Mouse (Mus musculus): ENCODE measurements around the gene Cntn5. TPM values are rescaled to one million over a fixed set of nuclear protein-coding genes. Genes with fewer than 3 reads are reported as not detected.

Gene Cntn5
- polyA plus RNA-seq, 1 experiment: not detected

DNA sequence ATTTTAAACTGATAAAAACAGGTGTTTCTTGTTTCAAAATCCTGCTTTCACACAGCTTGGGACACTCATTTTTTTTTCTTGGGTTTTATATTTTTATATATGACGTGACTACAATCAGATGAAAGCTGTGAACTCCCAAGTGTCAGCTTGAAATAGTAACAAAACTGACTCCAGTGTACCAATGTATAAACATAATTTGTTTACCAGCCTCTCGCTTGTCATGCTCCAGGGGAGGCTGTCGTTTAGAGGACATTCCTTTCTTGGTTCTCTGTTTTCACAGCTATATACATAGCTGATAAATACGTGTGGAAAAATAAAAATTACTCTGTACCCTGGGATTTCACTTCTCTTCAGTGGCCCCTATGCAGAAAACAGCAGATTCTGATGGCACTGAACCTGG, 556.4 kb downstream of the Cntn5 start:
- Histone ChIP-seq H3K36me3 (ENCODE audit: control insufficient read depth, insufficient read depth) (no peaks in the 10 kb centered on the region), H3K79me2 (ENCODE audit: control insufficient read depth, insufficient read depth) (no peaks in the 10 kb centered on the region), H3K79me3 (ENCODE audit: low read depth) (no peaks in the 10 kb centered on the region), H3K4me3 (ENCODE audit: insufficient read depth, poor library complexity, severe bottlenecking) (no peak overlapping the region), H3ac (ENCODE audit: control insufficient read depth, insufficient read length, low read depth) (no peak overlapping the region), H3K27me3 (ENCODE audit: control insufficient read depth, insufficient read depth, insufficient read length) (no peaks in the 10 kb centered on the region)
- TF ChIP-seq USF1 (IDR thresholded peaks at IDR 0.05; ENCODE audit: low read depth) (no peak), MYOD1 (IDR thresholded peaks at IDR 0.05; ENCODE audit: control insufficient read depth, insufficient read length, low read depth) (no peak), FOSL1 (IDR thresholded peaks at IDR 0.05; ENCODE audit: insufficient read depth, low read length, poor library complexity, severe bottlenecking) (no peak)

DNA sequence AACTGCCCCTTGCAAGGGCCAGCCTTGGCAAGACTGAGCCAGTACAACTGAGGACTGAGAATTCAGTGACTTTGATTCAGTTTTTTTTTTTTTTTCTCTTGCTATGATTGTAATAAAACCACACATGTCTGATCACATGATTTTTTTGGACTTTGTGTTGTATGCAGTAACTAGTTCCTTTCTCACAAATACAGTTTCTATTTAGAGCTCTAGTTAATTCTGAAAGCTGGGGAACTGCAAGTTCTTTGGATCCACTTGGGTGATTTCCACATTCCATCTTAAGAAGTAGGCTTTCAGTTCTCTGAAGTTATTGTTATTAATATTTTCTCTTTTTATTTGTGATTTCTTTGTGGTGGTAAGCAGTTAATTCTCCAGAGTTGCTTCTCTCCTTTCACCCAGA, 563.8 kb downstream of the Cntn5 start:
- TF ChIP-seq CTCF (IDR thresholded peaks at IDR 0.05; ENCODE audit: control insufficient read depth, insufficient read depth, insufficient read length): no peak
- TF ChIP-seq MYOD1 (IDR thresholded peaks at IDR 0.05; ENCODE audit: control insufficient read depth, insufficient read length, low read depth): no peak
- no peak for TF ChIP-seq USF1 (IDR thresholded peaks at IDR 0.05; ENCODE audit: low read depth)
- TF ChIP-seq MAX (IDR thresholded peaks at IDR 0.05): no peak
- no peak for TF ChIP-seq FOSL1 (IDR thresholded peaks at IDR 0.05; ENCODE audit: insufficient read depth, low read length, poor library complexity, severe bottlenecking)
- no peak for TF ChIP-seq CEBPB (IDR thresholded peaks at IDR 0.05; ENCODE audit: low read depth)
- TF ChIP-seq MYOG (IDR thresholded peaks at IDR 0.05; ENCODE audit: control insufficient read depth, extremely low read depth, insufficient read length): no peak
- Histone ChIP-seq H3K4me3 (ENCODE audit: insufficient read depth, poor library complexity, severe bottlenecking) (no peak overlapping the region), H3K79me2 (ENCODE audit: control insufficient read depth, insufficient read depth) (no peaks in the 10 kb centered on the region)

DNA sequence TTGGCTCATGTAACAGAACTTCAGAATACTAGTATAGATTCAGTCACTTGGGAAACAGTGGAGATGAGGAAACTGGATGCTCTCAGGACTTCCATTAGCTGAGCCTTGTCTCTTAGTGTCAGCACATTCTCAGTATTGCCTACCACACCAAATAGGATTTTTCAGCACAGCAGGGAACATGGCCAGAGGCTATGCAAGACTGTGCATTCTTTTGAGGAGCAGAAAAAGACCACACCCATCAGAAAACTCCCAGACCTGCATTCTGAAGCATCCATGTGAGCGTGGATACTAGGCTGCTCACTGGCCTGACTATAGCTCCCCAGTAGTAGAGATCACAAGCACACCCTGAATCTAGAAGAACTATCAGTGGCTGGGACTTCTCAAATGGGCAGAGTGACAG, 564.9 kb downstream of the Cntn5 start:
- Histone ChIP-seq H3K4me3 (ENCODE audit: insufficient read depth, poor library complexity, severe bottlenecking) (no peak overlapping the region), H3K27me3 (ENCODE audit: control insufficient read depth, insufficient read depth, insufficient read length) (no peaks in the 10 kb centered on the region), H3K79me3 (ENCODE audit: low read depth) (no peaks in the 10 kb centered on the region), H3K79me2 (ENCODE audit: control insufficient read depth, insufficient read depth) (no peaks in the 10 kb centered on the region), H3K36me3 (ENCODE audit: control insufficient read depth, insufficient read depth) (no peaks in the 10 kb centered on the region), H3ac (ENCODE audit: control insufficient read depth, insufficient read length, low read depth) (no peak overlapping the region)
- TF ChIP-seq CEBPB (IDR thresholded peaks at IDR 0.05; ENCODE audit: low read depth) (no peak), FOSL1 (IDR thresholded peaks at IDR 0.05; ENCODE audit: insufficient read depth, low read length, poor library complexity, severe bottlenecking) (no peak)

More for the DNA sequence above, 563.8 kb downstream of the Cntn5 start:
- Histone ChIP-seq H3ac (ENCODE audit: control insufficient read depth, insufficient read length, low read depth) (no peak overlapping the region), H3K36me3 (ENCODE audit: control insufficient read depth, insufficient read depth) (no peaks in the 10 kb centered on the region), H3K79me3 (ENCODE audit: low read depth) (no peaks in the 10 kb centered on the region), H3K27me3 (ENCODE audit: control insufficient read depth, insufficient read depth, insufficient read length) (no peaks in the 10 kb centered on the region)

DNA sequence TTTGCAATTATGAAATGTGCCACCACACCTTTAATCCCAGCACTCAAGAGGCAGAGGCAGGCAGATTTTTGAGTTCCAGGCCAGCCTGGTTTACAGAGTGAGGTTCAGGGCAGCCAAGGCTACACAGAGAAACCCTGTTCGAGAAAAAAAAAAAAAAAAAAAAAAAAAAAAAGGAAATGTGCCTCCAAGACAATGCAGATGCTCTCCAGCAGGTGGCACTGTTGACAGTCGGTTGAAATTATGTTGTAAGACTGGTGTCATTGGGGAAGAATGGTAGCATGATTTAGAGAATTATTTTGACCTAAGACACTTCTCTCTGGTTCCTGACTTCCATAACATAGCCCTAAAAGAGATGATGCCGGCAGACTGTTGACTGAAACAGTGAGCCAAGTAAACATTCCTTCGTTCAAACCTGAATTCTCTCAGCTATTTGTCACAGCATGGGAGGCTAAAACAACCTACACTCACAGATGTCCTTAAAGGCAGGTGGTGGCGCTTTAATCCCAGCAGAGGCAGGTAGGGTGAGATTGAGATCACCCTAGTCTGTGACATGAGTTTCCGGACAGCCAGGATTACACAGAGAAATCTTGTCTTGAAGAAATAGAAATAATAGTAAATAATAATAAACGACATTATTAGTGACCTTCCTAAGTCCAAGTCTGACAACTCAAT, 579.7 kb downstream of the Cntn5 start:
- no peaks in the 10 kb centered on the region for H3K79me3 ChIP-seq (ENCODE audit: low read depth)
- no peak overlapping the region for H3K4me3 ChIP-seq (ENCODE audit: insufficient read depth, poor library complexity, severe bottlenecking)
- TF ChIP-seq MAX (IDR thresholded peaks at IDR 0.05) (no peak), USF1 (IDR thresholded peaks at IDR 0.05; ENCODE audit: low read depth) (no peak), MYOD1 (IDR thresholded peaks at IDR 0.05; ENCODE audit: control insufficient read depth, insufficient read length, low read depth) (no peak), CEBPB (IDR thresholded peaks at IDR 0.05; ENCODE audit: low read depth) (no peak), MYOG (IDR thresholded peaks at IDR 0.05; ENCODE audit: control insufficient read depth, extremely low read depth, insufficient read length) (no peak), FOSL1 (IDR thresholded peaks at IDR 0.05; ENCODE audit: insufficient read depth, low read length, poor library complexity, severe bottlenecking) (no peak), CTCF (IDR thresholded peaks at IDR 0.05; ENCODE audit: control insufficient read depth, insufficient read depth, insufficient read length) (no peak)
- no peaks in the 10 kb centered on the region for H3K79me2 ChIP-seq (ENCODE audit: control insufficient read depth, insufficient read depth)
- no peak overlapping the region for H3ac ChIP-seq (ENCODE audit: control insufficient read depth, insufficient read length, low read depth)
- H3K27me3 ChIP-seq (ENCODE audit: control insufficient read depth, insufficient read depth, insufficient read length): no peaks in the 10 kb centered on the region
- no peaks in the 10 kb centered on the region for H3K36me3 ChIP-seq (ENCODE audit: control insufficient read depth, insufficient read depth)

DNA sequence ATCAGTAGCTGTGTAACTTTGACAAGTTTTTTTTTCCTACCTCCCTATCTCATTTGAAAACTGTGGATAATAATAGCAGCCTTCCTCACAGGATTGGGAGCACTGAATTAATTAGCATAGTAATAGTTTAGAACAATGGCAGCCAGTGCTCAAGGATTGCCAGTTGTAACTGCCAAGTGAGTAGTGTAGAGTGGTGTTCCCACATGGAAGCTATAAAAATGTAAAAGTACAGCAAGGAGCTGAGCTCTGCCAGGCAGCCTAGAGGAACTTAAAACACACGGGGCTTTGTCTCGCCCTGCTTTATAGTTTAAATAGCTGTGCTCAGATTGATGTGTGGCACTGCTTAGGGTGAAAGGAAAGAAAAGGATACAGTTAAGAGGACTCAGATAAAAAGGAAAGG, 635.2 kb downstream of the Cntn5 start:
- no peak overlapping the region for H3K4me3 ChIP-seq (ENCODE audit: insufficient read depth, poor library complexity, severe bottlenecking)
- no peak overlapping the region for H3ac ChIP-seq (ENCODE audit: control insufficient read depth, insufficient read length, low read depth)
- no peaks in the 10 kb centered on the region for H3K79me3 ChIP-seq (ENCODE audit: low read depth)
- no peaks in the 10 kb centered on the region for H3K79me2 ChIP-seq (ENCODE audit: control insufficient read depth, insufficient read depth)
- no peaks in the 10 kb centered on the region for H3K27me3 ChIP-seq (ENCODE audit: control insufficient read depth, insufficient read depth, insufficient read length)
- no peaks in the 10 kb centered on the region for H3K36me3 ChIP-seq (ENCODE audit: control insufficient read depth, insufficient read depth)
- TF ChIP-seq MAX (IDR thresholded peaks at IDR 0.05) (no peak), MYOD1 (IDR thresholded peaks at IDR 0.05; ENCODE audit: control insufficient read depth, insufficient read length, low read depth) (no peak), CEBPB (IDR thresholded peaks at IDR 0.05; ENCODE audit: low read depth) (no peak), CTCF (IDR thresholded peaks at IDR 0.05; ENCODE audit: control insufficient read depth, insufficient read depth, insufficient read length) (no peak), MYOG (IDR thresholded peaks at IDR 0.05; ENCODE audit: control insufficient read depth, extremely low read depth, insufficient read length) (no peak), FOSL1 (IDR thresholded peaks at IDR 0.05; ENCODE audit: insufficient read depth, low read length, poor library complexity, severe bottlenecking) (no peak), USF1 (IDR thresholded peaks at IDR 0.05; ENCODE audit: low read depth) (no peak)

DNA sequence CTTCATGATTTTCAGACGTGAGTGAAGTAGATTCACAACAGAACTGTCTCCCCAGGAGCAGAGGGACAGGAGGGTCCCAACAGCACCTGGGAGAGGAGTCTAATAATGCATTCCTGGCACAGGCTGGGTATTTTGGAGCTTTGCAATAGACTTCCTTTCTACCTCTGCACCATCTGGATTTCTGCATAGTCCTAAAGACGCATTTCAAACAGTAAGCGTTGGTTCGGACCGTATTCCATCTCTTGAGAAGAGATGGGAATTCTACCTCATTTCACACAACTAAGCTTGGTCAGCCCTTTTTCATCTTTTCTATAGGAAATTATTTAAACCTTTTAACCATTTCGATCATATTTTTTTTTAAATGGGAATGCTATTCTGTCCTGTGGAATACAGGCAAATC, 635.7 kb downstream of the Cntn5 start:
- no peaks in the 10 kb centered on the region for H3K36me3 ChIP-seq (ENCODE audit: control insufficient read depth, insufficient read depth)
- no peaks in the 10 kb centered on the region for H3K79me3 ChIP-seq (ENCODE audit: low read depth)
- no peak overlapping the region for H3K4me3 ChIP-seq (ENCODE audit: insufficient read depth, poor library complexity, severe bottlenecking)
- H3K79me2 ChIP-seq (ENCODE audit: control insufficient read depth, insufficient read depth): no peaks in the 10 kb centered on the region
- TF ChIP-seq CEBPB (IDR thresholded peaks at IDR 0.05; ENCODE audit: low read depth) (no peak), USF1 (IDR thresholded peaks at IDR 0.05; ENCODE audit: low read depth) (no peak), CTCF (IDR thresholded peaks at IDR 0.05; ENCODE audit: control insufficient read depth, insufficient read depth, insufficient read length) (no peak), MYOD1 (IDR thresholded peaks at IDR 0.05; ENCODE audit: control insufficient read depth, insufficient read length, low read depth) (no peak), FOSL1 (IDR thresholded peaks at IDR 0.05; ENCODE audit: insufficient read depth, low read length, poor library complexity, severe bottlenecking) (no peak), MAX (IDR thresholded peaks at IDR 0.05) (no peak), MYOG (IDR thresholded peaks at IDR 0.05; ENCODE audit: control insufficient read depth, extremely low read depth, insufficient read length) (no peak)
- H3K27me3 ChIP-seq (ENCODE audit: control insufficient read depth, insufficient read depth, insufficient read length): no peaks in the 10 kb centered on the region
- no peak overlapping the region for H3ac ChIP-seq (ENCODE audit: control insufficient read depth, insufficient read length, low read depth)

Measured in C2C12 (cell line).